Mouse (Mus musculus): ENCODE data around the gene Gpr183. TPM values are rescaled to one million over a fixed set of nuclear protein-coding genes. Genes with fewer than 3 reads are reported as not detected.

Gene Gpr183
- total and polyA plus RNA-seq, 2 experiments: 0.26 to 0.37 TPM

DNA sequence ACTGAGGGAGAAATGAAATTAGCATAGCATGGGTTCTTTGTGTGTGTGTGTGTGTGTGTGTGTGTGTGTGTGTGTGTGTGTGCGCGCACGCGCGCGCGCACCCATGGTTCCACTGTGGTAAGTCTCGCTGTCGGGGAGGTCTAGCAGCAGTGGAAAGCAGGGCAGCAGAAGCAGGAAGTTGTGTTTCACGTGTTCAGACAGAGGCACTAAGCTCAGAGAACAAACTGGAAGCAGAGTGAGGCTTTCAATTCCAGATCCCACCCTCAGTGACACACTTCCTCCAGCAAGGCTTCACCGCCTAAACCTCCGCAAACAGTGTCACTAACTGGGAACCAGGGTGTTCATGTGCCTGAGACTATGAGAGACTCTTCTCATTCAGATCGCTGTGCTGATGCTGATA is 44.5 kb upstream of the Gpr183 start:
- H3K36me3 ChIP-seq (ENCODE audit: control insufficient read depth, insufficient read depth, low read length): peaks cover 3% of the 10 kb centered on the region; the same call in 1 of the 2 replicates
- no peak overlapping the region for H3K4me3 ChIP-seq (ENCODE audit: insufficient read depth, low read depth, low read length)
- peak; percentile 43 for DNase-seq (ENCODE audit: extremely low read depth, low read depth, low spot score)
- H3K79me2 ChIP-seq (ENCODE audit: control insufficient read depth, insufficient read depth, low read length): no peaks in the 10 kb centered on the region
- WGBS: 90% methylated on average over 13 of the region's 13 CpGs
- no peaks in the 10 kb centered on the region for H3K4me1 ChIP-seq (ENCODE audit: control insufficient read depth, insufficient read depth, low read length)
- H3K9ac ChIP-seq (ENCODE audit: low read depth, low read length): no peak overlapping the region
- TF ChIP-seq POLR2A (IDR thresholded peaks at IDR 0.05; ENCODE audit: extremely low read depth, insufficient read depth, low read length) (no peak), CTCF (IDR thresholded peaks at IDR 0.05; ENCODE audit: low read depth, low read length) (no peak)
- no peak overlapping the region for H3K27ac ChIP-seq (replicated peaks; ENCODE audit: insufficient read depth, low read depth, low read length)
- H3K27me3 ChIP-seq (ENCODE audit: control insufficient read depth, insufficient read depth, low read length): no peaks in the 10 kb centered on the region

- Histone ChIP-seq H3K9ac (ENCODE audit: low read depth, low read length) (no peak overlapping the region), H3K36me3 (ENCODE audit: control insufficient read depth, insufficient read depth, low read length) (peaks cover 3% of the 10 kb centered on the region; the same call in 1 of the 2 replicates), H3K4me3 (ENCODE audit: insufficient read depth, low read depth, low read length) (no peak overlapping the region), H3K27me3 (ENCODE audit: control insufficient read depth, insufficient read depth, low read length) (no peaks in the 10 kb centered on the region), H3K27ac (replicated peaks; ENCODE audit: insufficient read depth, low read depth, low read length) (no peak overlapping the region), H3K4me1 (ENCODE audit: control insufficient read depth, insufficient read depth, low read length) (no peaks in the 10 kb centered on the region), H3K79me2 (ENCODE audit: control insufficient read depth, insufficient read depth, low read length) (no peaks in the 10 kb centered on the region)
- TF ChIP-seq POLR2A (IDR thresholded peaks at IDR 0.05; ENCODE audit: extremely low read depth, insufficient read depth, low read length) (no peak), CTCF (IDR thresholded peaks at IDR 0.05; ENCODE audit: low read depth, low read length) (no peak)
- DNase-seq (ENCODE audit: extremely low read depth, low read depth, low spot score): no peak
- 96% methylated on average over 4 of the region's 4 CpGs for WGBS
These were observed 43.3 kb upstream of the Gpr183 start for GRCm38 (mm10) chr14:122008261-122008660.

DNA sequence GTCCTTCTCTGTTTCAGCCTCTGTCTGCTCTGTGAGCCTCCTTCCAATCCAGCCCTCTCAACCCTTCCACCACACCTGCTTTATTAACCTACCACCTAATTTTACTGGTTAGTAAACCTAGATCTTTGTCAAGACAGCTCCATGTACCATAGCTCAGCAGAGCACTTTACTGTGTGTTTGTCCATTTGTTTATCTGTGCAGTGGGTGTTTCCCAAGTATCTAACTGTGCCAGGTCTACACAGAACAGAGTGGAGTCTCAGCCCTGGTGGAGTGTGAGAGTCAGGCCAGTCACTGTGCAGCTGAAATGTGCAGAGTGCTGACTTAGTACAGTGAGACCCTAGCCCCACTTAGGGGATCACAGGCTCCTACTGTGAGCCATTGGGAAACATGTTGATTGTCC is 38.8 kb upstream of the Gpr183 start:
- H3K9ac ChIP-seq (ENCODE audit: low read depth, low read length): no peak overlapping the region
- H3K4me3 ChIP-seq (ENCODE audit: insufficient read depth, low read depth, low read length): no peak overlapping the region
- H3K27ac ChIP-seq (replicated peaks; ENCODE audit: insufficient read depth, low read depth, low read length): no peak overlapping the region
- no peaks in the 10 kb centered on the region for H3K27me3 ChIP-seq (ENCODE audit: control insufficient read depth, insufficient read depth, low read length)
- TF ChIP-seq CTCF (IDR thresholded peaks at IDR 0.05; ENCODE audit: low read depth, low read length) (no peak), POLR2A (IDR thresholded peaks at IDR 0.05; ENCODE audit: extremely low read depth, insufficient read depth, low read length) (no peak)
- DNase-seq (ENCODE audit: extremely low read depth, low read depth, low spot score): no peak
- no peaks in the 10 kb centered on the region for H3K4me1 ChIP-seq (ENCODE audit: control insufficient read depth, insufficient read depth, low read length)
- H3K36me3 ChIP-seq (ENCODE audit: control insufficient read depth, insufficient read depth, low read length): no peaks in the 10 kb centered on the region; the same call in 1 of the 2 replicates
- no peaks in the 10 kb centered on the region for H3K79me2 ChIP-seq (ENCODE audit: control insufficient read depth, insufficient read depth, low read length)

DNA sequence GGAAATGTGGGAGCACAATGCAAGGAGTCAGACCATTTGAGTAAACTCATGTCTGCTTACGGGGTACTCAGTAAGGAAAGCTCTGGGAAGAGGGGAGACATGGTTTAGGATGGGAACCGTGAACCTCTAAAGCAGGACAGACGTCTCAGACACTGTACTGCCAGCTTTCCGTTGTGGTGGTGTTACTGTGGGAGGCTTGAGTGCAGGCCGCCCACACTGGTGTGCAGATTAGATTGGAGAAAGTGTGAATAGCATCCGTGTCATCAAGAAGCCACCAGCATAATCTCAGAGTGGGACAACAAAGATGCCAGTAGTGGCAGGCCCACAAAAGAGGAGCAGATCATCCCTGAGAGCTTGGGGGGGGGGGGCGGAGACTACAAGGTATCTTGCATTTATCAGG is 37.2 kb upstream of the Gpr183 start:
- no peaks in the 10 kb centered on the region; the same call in 1 of the 2 replicates for H3K79me2 ChIP-seq (ENCODE audit: control insufficient read depth, insufficient read depth, low read length)
- no peaks in the 10 kb centered on the region for H3K4me1 ChIP-seq (ENCODE audit: control insufficient read depth, insufficient read depth, low read length)
- no peaks in the 10 kb centered on the region; the same call in 1 of the 2 replicates for H3K36me3 ChIP-seq (ENCODE audit: control insufficient read depth, insufficient read depth, low read length)
- H3K9ac ChIP-seq (ENCODE audit: low read depth, low read length): no peak overlapping the region
- no peak for DNase-seq (ENCODE audit: extremely low read depth, low read depth, low spot score)
- H3K4me3 ChIP-seq (ENCODE audit: insufficient read depth, low read depth, low read length): no peak overlapping the region
- TF ChIP-seq POLR2A (IDR thresholded peaks at IDR 0.05; ENCODE audit: extremely low read depth, insufficient read depth, low read length) (no peak), CTCF (IDR thresholded peaks at IDR 0.05; ENCODE audit: low read depth, low read length) (no peak)
- no peaks in the 10 kb centered on the region for H3K27me3 ChIP-seq (ENCODE audit: control insufficient read depth, insufficient read depth, low read length)
- 93% methylated on average over 7 of the region's 7 CpGs for WGBS
- no peak overlapping the region for H3K27ac ChIP-seq (replicated peaks; ENCODE audit: insufficient read depth, low read depth, low read length)

- no peak for TF ChIP-seq POLR2A (IDR thresholded peaks at IDR 0.05; ENCODE audit: extremely low read depth, insufficient read depth, low read length)
- no peak for TF ChIP-seq CTCF (IDR thresholded peaks at IDR 0.05; ENCODE audit: low read depth, low read length)
- Histone ChIP-seq H3K36me3 (ENCODE audit: control insufficient read depth, insufficient read depth, low read length) (no peaks in the 10 kb centered on the region; the same call in 1 of the 2 replicates), H3K79me2 (ENCODE audit: control insufficient read depth, insufficient read depth, low read length) (no peaks in the 10 kb centered on the region; the same call in 1 of the 2 replicates), H3K9ac (ENCODE audit: low read depth, low read length) (no peak overlapping the region), H3K4me3 (ENCODE audit: insufficient read depth, low read depth, low read length) (no peak overlapping the region), H3K27ac (replicated peaks; ENCODE audit: insufficient read depth, low read depth, low read length) (no peak overlapping the region), H3K4me1 (ENCODE audit: control insufficient read depth, insufficient read depth, low read length) (no peaks in the 10 kb centered on the region), H3K27me3 (ENCODE audit: control insufficient read depth, insufficient read depth, low read length) (no peaks in the 10 kb centered on the region)
- no peak for DNase-seq (ENCODE audit: extremely low read depth, low read depth, low spot score)
- WGBS: 91% methylated on average over 17 of the region's 17 CpGs
These were observed 35.5 kb upstream of the Gpr183 start for GRCm38 (mm10) chr14:122000346-122001105.

- Histone ChIP-seq H3K27me3 (ENCODE audit: control insufficient read depth, insufficient read depth, low read length) (no peaks in the 10 kb centered on the region), H3K79me2 (ENCODE audit: control insufficient read depth, insufficient read depth, low read length) (no peaks in the 10 kb centered on the region; the same call in 1 of the 2 replicates), H3K36me3 (ENCODE audit: control insufficient read depth, insufficient read depth, low read length) (peaks cover 4% of the 10 kb centered on the region; the same call in 1 of the 2 replicates), H3K4me3 (ENCODE audit: insufficient read depth, low read depth, low read length) (no peak overlapping the region), H3K4me1 (ENCODE audit: control insufficient read depth, insufficient read depth, low read length) (no peaks in the 10 kb centered on the region), H3K27ac (replicated peaks; ENCODE audit: insufficient read depth, low read depth, low read length) (no peak overlapping the region), H3K9ac (ENCODE audit: low read depth, low read length) (no peak overlapping the region)
- no peak for DNase-seq (ENCODE audit: extremely low read depth, low read depth, low spot score)
- no peak for TF ChIP-seq POLR2A (IDR thresholded peaks at IDR 0.05; ENCODE audit: extremely low read depth, insufficient read depth, low read length)
- TF ChIP-seq CTCF (IDR thresholded peaks at IDR 0.05; ENCODE audit: low read depth, low read length): no peak
- 62% methylated on average over 8 of the region's 8 CpGs for WGBS
These were observed 34.5 kb upstream of the Gpr183 start for GRCm38 (mm10) chr14:121999455-121999854.

Data from liver, adult 2 months (tissue).